Mouse (Mus musculus) heart, embryonic 14.5 days (tissue): ENCODE results near the gene Ptp4a2. TPM values are rescaled to one million over a fixed set of nuclear protein-coding genes. Genes with fewer than 3 reads are reported as not detected.
A peak's percentile ranks its signal among the peaks of the same experiment; 100 is the strongest.

Experiments used
- ATAC-seq: fragments of 200-750 bp; cut with Nextera tagmentation; 2 replicates; pipeline ENCODE4 v1.8.0; 2017; ENCODE audit warnings: low read depth, moderate TSS enrichment; ENCODE audit not compliant: insufficient number of reproducible peaks, insufficient read depth, low FRiP score
- H3K27ac ChIP-seq, 2 experiments: fragments of 200-500 bp in 1 of 2; fragments of 300-500 bp in 1 of 2; sonication (generic) in 1 of 2; replicated peaks in 1 of 2; 2 replicates each; pipeline ENCODE4 v1.5.1; 2012 to 2014; ENCODE audit warnings: low read depth in 2 of 2, low read length in 2 of 2, control low read depth in 1 of 2, mild to moderate bottlenecking in 1 of 2, mixed read lengths in 1 of 2; ENCODE audit not compliant: control insufficient read depth in 1 of 2, insufficient read depth in 1 of 2
- H3K27me3 ChIP-seq: fragments of 300-500 bp; sonication (generic); 2 replicates; pipeline ENCODE4 v1.6.1; 2014; ENCODE audit warnings: mild to moderate bottlenecking, low read length, control low read depth; ENCODE audit not compliant: control insufficient read depth, insufficient read depth
- H3K36me3 ChIP-seq: fragments of 300-500 bp; sonication (generic); 2 replicates; pipeline ENCODE4 v1.6.1; 2014; ENCODE audit warnings: mild to moderate bottlenecking, control low read depth, low read length, mixed read lengths; ENCODE audit not compliant: control insufficient read depth, insufficient read depth
- H3K4me1 ChIP-seq, 2 experiments: fragments of 200-500 bp in 1 of 2; fragments of 300-500 bp in 1 of 2; sonication (generic) in 1 of 2; 2 replicates each; pipeline ENCODE4 v1.6.1; 2012 to 2014; ENCODE audit warnings: low read length in 2 of 2, control low read depth in 1 of 2, mixed read lengths in 1 of 2; ENCODE audit not compliant: control insufficient read depth in 2 of 2, insufficient read depth in 2 of 2
- H3K4me2 ChIP-seq: fragments of 300-500 bp; sonication (generic); 2 replicates; pipeline ENCODE4 v1.6.1; 2014; ENCODE audit warnings: mild to moderate bottlenecking, low read length
- H3K4me3 ChIP-seq, 2 experiments: fragments of 200-500 bp in 1 of 2; fragments of 300-500 bp in 1 of 2; sonication (generic) in 1 of 2; 2 replicates each; pipeline ENCODE4 v1.5.1; 2012 to 2014; ENCODE audit warnings: low read length in 2 of 2, mild to moderate bottlenecking in 2 of 2, control low read depth in 1 of 2, low read depth in 1 of 2, moderate library complexity in 1 of 2; ENCODE audit not compliant: control insufficient read depth in 1 of 2, insufficient read depth in 1 of 2
- H3K9ac ChIP-seq: fragments of 300-500 bp; sonication (generic); 2 replicates; pipeline ENCODE4 v1.6.1; 2014; ENCODE audit warnings: mild to moderate bottlenecking, low read length
- H3K9me3 ChIP-seq: fragments of 300-500 bp; sonication (generic); 2 replicates; pipeline ENCODE4 v1.6.1; 2016; ENCODE audit warnings: low read length, control low read depth; ENCODE audit not compliant: control insufficient read depth
- WGBS: fragments of 180-500 bp; shearing (Covaris S2); extraction: QIAGEN DNeasy Blood & Tissue Kit; methylation state at CpG from one replicate; pipeline ENCODE4 v1.1.7; 2014; 5-methylcytosine and 5-hydroxymethylcytosine counted together
- polyA plus RNA-seq: library from polyadenylated mRNA; unstranded; fragments of >200 nt; fragmentation: Nextera tagmentation; extraction: Ambion mirVana; gene quantifications from 2 replicates; pipeline ENCODE4 v1.2.1, GENCODE M21; 2014

Ptp4a2 gene
- polyA plus RNA-seq, 1 experiment from 2014 or later: 362 TPM

DNA sequence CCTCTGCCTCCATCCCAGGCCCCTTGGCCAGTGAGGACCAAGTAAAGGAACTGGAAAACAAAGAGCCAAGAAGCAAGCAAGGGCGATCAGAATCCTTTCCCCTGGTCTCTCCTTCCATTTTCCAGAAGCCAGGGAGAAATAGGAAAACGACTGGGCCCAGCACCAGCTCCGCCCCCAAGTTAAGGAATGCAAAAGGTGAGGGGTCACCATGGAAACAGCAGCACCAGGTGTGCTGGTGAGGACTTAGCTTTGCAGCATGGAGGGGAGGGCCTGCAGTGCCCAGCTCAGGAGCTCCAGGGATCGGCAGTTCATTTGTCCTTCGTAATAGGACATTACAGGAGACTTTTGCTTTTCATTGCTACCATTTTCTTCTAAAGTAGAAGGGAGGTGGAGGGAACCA is 13.0 kb upstream of the Ptp4a2 start:
- no peak overlapping the region for H3K27ac ChIP-seq
- H3K27me3 ChIP-seq: no peaks in the 10 kb centered on the region
- no peaks in the 10 kb centered on the region for H3K36me3 ChIP-seq
- H3K9ac ChIP-seq: no peak overlapping the region
- 54% methylated on average over 5 of the region's 5 CpGs for WGBS
- H3K4me2 ChIP-seq: no peak overlapping the region
- no peak overlapping the region for H3K4me3 ChIP-seq
- no peaks in the 10 kb centered on the region for H3K9me3 ChIP-seq
- ATAC-seq: no peak
- H3K4me1 ChIP-seq: peaks cover 19 to 23% of the 10 kb centered on the region in 2 experiments

- Histone ChIP-seq H3K27me3 (no peaks in the 10 kb centered on the region), H3K9ac (no peak overlapping the region), H3K27ac (no peak overlapping the region), H3K36me3 (no peaks in the 10 kb centered on the region), H3K4me3 (no peak overlapping the region), H3K4me2 (no peak overlapping the region), H3K4me1 (no peaks in the 10 kb centered on the region), H3K9me3 (no peaks in the 10 kb centered on the region)
- ATAC-seq: no peak
- 63% methylated on average over 1 of the region's 1 CpGs for WGBS
Measured at GRCm38 (mm10) chr4:129803368-129803767, 7.7 kb upstream of the Ptp4a2 start.

DNA sequence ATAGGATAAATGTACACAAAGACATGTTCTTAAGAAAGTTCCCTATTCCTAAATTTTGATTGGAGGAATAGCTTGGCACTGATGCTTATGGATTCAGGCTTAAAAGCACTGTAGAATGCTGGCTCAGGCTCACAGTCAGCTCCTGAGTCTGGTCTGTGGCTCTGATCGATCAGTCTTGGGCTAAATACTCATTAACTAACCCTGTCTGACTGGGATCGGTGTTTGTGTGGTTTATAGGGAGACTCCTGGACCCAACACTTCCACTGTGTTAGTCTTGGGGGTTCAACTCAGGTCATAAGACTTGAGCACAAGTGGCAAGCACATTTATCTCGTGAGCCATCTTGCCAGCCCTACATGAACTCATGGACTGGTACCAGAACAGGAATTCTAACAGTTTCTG is 6.0 kb upstream of the Ptp4a2 start:
- no peak for ATAC-seq
- Histone ChIP-seq H3K9me3 (no peaks in the 10 kb centered on the region), H3K4me2 (no peak overlapping the region), H3K36me3 (no peaks in the 10 kb centered on the region), H3K27me3 (no peaks in the 10 kb centered on the region), H3K27ac (no peak overlapping the region), H3K4me1 (no peaks in the 10 kb centered on the region), H3K4me3 (no peak overlapping the region), H3K9ac (no peak overlapping the region)
- WGBS: 87% methylated on average over 3 of the region's 3 CpGs

- Histone ChIP-seq H3K4me1 (peaks cover 5 to 7% of the 10 kb centered on the region in 2 experiments), H3K4me2 (peak overlapping the region; percentile 66), H3K27me3 (no peaks in the 10 kb centered on the region), H3K9ac (no peak overlapping the region), H3K9me3 (no peaks in the 10 kb centered on the region), H3K36me3 (no peaks in the 10 kb centered on the region), H3K4me3 (peak overlapping the region; percentile 45 to 56; a peak in 3 of 4 replicates), H3K27ac (peak overlapping the region; percentile 76)
- 62% methylated on average over 14 of the region's 14 CpGs for WGBS
- no peak for ATAC-seq
Measured at GRCm38 (mm10) chr4:129811605-129812468, 818 bp downstream of the Ptp4a2 start.

DNA sequence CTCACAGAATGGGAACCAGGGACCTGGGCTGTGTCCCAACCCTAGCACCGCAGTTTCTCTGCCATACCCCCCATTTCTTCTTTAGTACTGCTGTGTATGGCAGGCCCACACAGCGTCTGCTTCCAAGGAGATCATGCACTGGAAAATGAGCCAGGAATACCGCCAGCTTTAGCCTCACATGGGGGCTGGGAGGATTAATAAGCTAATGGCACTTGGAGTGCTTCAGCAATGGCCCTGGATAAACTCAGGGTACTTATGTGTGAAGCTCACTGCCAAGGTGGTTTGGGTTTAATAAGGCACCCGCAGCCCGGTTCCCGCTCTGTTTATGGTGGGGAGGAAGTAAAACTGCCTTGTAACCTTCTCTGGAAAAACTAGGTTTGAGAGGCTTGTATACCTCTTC is 6.6 kb downstream of the Ptp4a2 start:
- peak overlapping the region; percentile 11; the same call in 1 of the 2 replicates for H3K9ac ChIP-seq
- WGBS: 45% methylated on average over 6 of the region's 6 CpGs
- H3K4me3 ChIP-seq: no peak overlapping the region
- peaks cover 18 to 32% of the 10 kb centered on the region in 2 experiments for H3K4me1 ChIP-seq
- no peaks in the 10 kb centered on the region for H3K36me3 ChIP-seq
- ATAC-seq: no peak
- H3K9me3 ChIP-seq: no peaks in the 10 kb centered on the region
- H3K27ac ChIP-seq: peak overlapping the region; percentile 39 to 97; a peak in 1 of 4 replicates
- H3K27me3 ChIP-seq: no peaks in the 10 kb centered on the region
- no peak overlapping the region for H3K4me2 ChIP-seq

DNA sequence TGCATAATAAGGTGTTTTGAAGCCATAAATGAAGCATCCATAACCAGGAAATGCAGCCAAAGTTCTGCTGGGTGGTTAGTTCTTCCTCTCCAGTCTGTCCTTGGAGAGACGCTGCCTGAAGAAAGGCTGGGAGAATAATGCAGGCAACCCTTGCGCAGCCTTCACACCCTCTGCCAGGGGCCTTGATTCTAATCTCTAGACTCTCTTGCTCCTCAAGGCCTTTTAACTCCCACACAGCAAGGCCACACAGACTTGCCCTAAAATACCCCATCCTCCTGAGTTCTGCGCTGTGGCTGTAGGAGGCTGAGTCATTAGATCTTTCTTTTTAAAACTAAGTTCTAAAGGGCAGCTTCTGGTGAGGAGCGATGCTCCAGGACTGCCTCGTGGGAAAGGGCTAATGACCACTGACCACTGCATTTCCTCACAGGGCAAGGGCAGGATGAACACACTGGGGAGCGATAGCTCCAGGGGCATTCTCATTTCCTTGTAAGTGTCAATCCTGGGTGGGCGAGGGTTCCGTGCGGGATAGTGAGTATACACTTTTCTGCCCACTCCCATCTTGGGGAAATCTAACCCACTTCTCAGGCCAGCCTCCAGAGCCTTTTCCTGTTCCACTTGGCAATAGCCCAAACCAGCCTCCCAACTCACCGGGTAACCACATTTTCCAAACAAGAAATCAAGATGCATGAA is 7.6 kb downstream of the Ptp4a2 start:
- no peaks in the 10 kb centered on the region for H3K27me3 ChIP-seq
- H3K4me1 ChIP-seq: peaks cover 20 to 42% of the 10 kb centered on the region in 2 experiments
- 51% methylated on average over 10 of the region's 10 CpGs for WGBS
- no peaks in the 10 kb centered on the region for H3K36me3 ChIP-seq
- H3K4me2 ChIP-seq: peak overlapping the region; percentile 73; the same call in 1 of the 2 replicates
- H3K9me3 ChIP-seq: no peaks in the 10 kb centered on the region
- no peak overlapping the region for H3K4me3 ChIP-seq
- ATAC-seq: no peak
- no peak overlapping the region for H3K9ac ChIP-seq
- peak overlapping the region; percentile 14 to 97 for H3K27ac ChIP-seq

DNA sequence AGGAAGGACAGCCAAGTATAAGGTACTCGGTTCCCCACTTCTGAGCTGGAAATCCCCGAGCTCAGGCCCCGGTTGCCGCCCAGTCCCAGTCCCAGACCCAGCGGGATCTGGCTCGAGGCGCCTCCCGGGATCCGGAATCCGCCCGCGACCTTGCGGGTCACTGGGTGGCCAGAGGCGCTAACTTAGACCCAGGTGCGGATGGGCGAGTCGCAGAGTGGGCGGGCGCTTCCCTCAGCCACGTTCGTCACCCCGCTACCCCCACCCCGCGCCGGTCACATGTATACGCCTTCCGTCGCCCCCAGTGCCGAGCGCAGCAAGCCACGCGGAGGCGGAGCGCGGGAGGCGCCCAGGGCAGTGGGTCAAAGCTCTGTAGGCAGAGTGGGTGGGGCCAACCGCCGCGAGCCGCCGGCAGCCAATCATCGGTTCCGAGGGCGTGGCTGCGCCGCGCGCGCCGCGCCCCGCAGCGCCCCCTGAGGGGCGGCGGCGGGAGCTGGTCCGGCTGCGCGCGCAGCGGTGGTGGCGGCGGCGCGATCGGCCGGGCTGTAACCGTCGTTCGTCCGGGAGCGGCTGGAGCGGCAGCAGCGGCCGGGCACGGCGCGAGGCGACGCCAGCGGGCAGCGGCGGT is 8.8 kb downstream of the Ptp4a2 start:
- under 1% methylated on average over 82 of the region's 83 CpGs for WGBS
- no peaks in the 10 kb centered on the region for H3K36me3 ChIP-seq
- peaks cover 20 to 52% of the 10 kb centered on the region in 2 experiments for H3K4me1 ChIP-seq

More for the DNA sequence above, 8.8 kb downstream of the Ptp4a2 start:
- no peaks in the 10 kb centered on the region for H3K27me3 ChIP-seq
- ATAC-seq: peak; percentile 99
- H3K4me2 ChIP-seq: peak overlapping the region; percentile 84
- no peaks in the 10 kb centered on the region for H3K9me3 ChIP-seq
- peak overlapping the region; percentile 95 to 97 for H3K27ac ChIP-seq
- H3K4me3 ChIP-seq: peak overlapping the region; percentile 87 to 88
- peak overlapping the region; percentile 96 for H3K9ac ChIP-seq
